Mouse (Mus musculus): ENCODE results near the gene Vrtn.

Gene Vrtn

GRCm38 (mm10) chr12:84689051-84689450 is 48.2 kb downstream of the Vrtn start:
- no peak for ATAC-seq (ENCODE audit: low TSS enrichment)

DNA sequence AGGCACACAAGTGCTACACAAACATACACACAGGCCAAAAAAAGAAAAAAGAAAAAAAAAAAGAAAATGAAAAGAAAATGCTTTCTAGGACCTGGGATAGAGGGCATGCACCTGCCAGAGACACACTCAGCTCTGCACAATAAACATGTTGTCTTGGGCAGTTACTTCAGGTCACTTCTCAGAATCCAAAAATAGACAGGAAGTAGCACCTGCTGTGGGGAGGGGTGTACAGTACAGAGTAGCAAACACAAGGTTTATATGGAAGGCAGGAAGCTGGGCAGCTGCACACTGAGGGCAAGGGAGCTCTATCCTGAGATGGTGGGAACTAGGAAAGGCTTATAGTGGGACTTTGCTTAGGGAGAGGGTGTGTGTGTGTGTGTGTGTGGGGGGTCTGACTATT is 50.5 kb downstream of the Vrtn start:
- no peak for ATAC-seq (ENCODE audit: low TSS enrichment)

DNA sequence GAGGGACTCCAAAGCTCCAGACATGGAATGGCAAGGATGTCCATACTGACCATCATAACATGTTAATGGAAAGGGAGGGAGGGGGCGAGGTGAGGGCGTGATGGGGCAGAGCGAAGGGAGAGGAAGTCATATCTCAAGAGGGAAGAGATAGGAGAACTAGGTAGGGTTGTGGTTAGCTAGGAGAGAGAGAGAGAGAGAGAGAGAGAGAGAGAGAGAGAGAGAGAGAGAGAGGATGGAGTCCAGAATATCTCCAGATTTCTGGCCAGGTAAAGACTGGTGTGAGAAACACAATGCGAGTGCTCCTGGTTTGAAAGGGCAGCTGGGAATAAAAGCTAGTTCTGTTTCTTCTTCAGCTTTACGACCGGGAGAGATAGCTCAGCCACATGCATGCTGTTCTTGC is 51.3 kb downstream of the Vrtn start:
- no peak for ATAC-seq (ENCODE audit: low TSS enrichment)

DNA sequence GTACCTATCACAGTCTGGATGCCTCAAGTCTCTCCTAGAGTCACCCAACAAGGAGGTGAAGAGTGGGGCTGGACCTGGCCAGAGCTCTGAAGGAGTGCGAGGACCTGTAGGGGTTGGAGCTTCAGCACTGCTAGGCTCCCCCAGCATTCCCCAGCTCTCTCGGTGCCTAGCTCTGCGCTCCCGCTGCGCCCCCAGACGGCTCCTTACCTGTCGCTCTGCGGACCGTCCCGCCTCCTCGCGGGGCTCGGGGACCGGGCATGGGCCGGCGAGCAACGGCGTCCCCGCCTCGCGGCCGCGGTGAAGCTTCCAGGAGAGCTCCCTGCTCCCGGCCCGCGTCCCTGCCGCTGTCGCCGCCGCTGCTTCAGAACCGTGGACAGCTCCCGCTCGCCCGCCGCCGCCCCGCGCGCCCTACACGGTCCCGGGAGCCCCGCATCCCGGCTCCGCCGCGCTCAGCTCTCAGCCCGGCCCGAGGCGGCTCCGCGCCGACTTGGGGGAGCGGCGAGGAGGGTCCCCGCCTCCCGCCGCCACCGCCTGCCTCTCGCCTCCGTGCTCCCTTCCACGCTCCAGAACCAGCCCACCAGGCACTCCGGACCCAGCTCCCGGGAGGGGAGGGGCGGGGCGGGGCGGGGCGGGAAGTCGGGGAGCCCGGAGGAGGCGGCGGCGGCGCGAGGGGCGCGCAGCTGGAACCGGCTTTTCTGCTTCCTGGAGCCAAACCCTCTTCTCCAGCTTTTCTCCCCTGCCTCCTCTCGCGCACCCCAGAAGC is 57.7 kb downstream of the Vrtn start, which contains the start of gene Syndig1l:
Gene Syndig1l (minus strand): TSS at position 513 of the 763 bp plus-strand sequence.
- ATAC-seq (ENCODE audit: low TSS enrichment): peak; percentile 72
